Mouse (Mus musculus): ENCODE data around the gene Tph2.

- TF ChIP-seq CTCF (IDR thresholded peaks at IDR 0.05; ENCODE audit: control insufficient read depth, insufficient read depth, insufficient replicate concordance, low read depth, low read length) (no peak), POLR2A (IDR thresholded peaks at IDR 0.05; ENCODE audit: control insufficient read depth, low read depth, low read length) (no peak)
These were observed 13.4 kb downstream of the Tph2 start for GRCm38 (mm10) chr10:115171351-115171818.
